Mouse (Mus musculus): ENCODE results near the gene Cnnm2. TPM values are rescaled to one million over a fixed set of nuclear protein-coding genes. Genes with fewer than 3 reads are reported as not detected.

Gene Cnnm2
- polyA plus RNA-seq, 1 experiment: 5.5 TPM

DNA sequence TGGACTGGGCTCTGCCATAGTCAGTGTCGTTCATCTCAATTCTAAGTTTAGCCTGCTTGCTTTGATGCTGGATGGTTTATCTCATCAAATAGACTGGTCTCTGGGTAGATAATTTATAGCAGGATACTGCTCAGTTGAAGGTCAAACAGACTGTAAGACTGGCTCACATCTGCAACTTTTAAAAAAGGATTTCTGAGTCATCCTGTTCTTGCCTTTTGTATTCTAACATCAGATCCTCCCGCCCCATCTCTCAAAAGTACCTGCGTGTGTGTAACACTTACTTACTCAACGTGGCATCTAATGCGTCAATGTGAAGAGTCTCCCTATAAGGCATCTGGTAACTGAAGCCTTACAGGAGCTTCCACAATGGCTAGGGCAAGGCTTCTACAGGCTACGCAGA, 159.2 kb downstream of the Cnnm2 start:
- no peak for DNase-seq (ENCODE audit: low read depth in 1 of 2, low spot score in 2 of 2)
- 87% methylated on average over 6 of the region's 6 CpGs for WGBS
- no peak overlapping the region for H3K4me3 ChIP-seq (ENCODE audit: extremely low read depth, insufficient read depth, insufficient read length)
- no peaks in the 10 kb centered on the region for H3K4me1 ChIP-seq (ENCODE audit: control insufficient read depth, insufficient read depth, insufficient read length)
- H3K27ac ChIP-seq (ENCODE audit: insufficient read depth, low read length): no peak overlapping the region
- no peaks in the 10 kb centered on the region for H3K27me3 ChIP-seq (ENCODE audit: control insufficient read depth, insufficient read depth, low read length)
- no peak for TF ChIP-seq CTCF (IDR thresholded peaks at IDR 0.05; ENCODE audit: extremely low read depth, insufficient read depth, insufficient read length, insufficient replicate concordance)
- no peak for TF ChIP-seq POLR2A (IDR thresholded peaks at IDR 0.05; ENCODE audit: low read depth, low read length)
- H3K36me3 ChIP-seq (ENCODE audit: control insufficient read depth, insufficient read depth, low read length): no peaks in the 10 kb centered on the region

DNA sequence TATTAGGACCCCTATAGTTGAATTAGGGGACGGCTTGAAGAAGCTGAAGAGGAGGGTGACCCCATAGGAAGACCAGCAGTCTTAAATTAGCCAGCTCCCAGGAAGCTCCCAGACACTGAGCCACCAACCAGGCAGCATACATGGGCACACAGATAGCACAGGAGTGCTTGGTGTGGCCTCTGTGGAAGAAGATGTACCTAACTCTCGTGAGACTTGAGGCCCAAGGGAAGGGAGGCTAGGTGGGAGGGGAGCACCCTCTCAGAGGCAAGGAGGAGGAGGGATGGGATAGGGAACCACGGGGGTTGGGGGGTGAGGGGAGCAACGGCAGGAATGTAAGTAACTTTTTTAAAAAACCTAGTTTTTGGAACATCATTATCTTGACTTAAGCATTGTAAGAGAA, 165.0 kb downstream of the Cnnm2 start:
- Histone ChIP-seq H3K27ac (ENCODE audit: insufficient read depth, low read length) (no peak overlapping the region), H3K27me3 (ENCODE audit: control insufficient read depth, insufficient read depth, low read length) (no peaks in the 10 kb centered on the region), H3K4me1 (ENCODE audit: control insufficient read depth, insufficient read depth, insufficient read length) (peaks cover 4% of the 10 kb centered on the region; the same call in 1 of the 2 replicates), H3K36me3 (ENCODE audit: control insufficient read depth, insufficient read depth, low read length) (no peaks in the 10 kb centered on the region), H3K4me3 (ENCODE audit: extremely low read depth, insufficient read depth, insufficient read length) (no peak overlapping the region)
- no peak for TF ChIP-seq POLR2A (IDR thresholded peaks at IDR 0.05; ENCODE audit: low read depth, low read length)
- whole genome bisulfite sequencing: 51% methylated on average over 4 of the region's 4 CpGs
- no peak for DNase-seq (ENCODE audit: low read depth in 1 of 2, low spot score in 2 of 2)

DNA sequence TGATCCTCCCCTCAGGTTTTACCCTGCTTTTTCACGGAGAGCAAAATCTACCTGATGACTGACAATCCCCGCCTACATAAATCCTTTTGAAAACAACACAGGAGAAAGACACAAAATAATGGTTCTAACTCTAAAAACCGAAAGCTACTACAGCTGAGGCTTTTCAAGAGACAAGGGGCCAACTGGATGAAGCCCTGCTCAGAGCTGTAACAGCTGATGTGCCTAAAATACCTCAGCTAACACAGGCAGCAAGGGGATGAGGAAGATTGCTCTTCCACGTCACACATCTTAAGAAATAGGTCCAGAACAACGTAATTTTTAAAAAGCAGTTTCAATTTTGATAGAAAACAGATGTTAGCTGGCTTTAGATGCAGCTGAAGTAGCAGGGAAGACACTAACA, 165.6 kb downstream of the Cnnm2 start:
- H3K27ac ChIP-seq (ENCODE audit: insufficient read depth, low read length): no peak overlapping the region
- no peak for DNase-seq (ENCODE audit: low read depth in 1 of 2, low spot score in 2 of 2)
- H3K4me1 ChIP-seq (ENCODE audit: control insufficient read depth, insufficient read depth, insufficient read length): peaks cover 4% of the 10 kb centered on the region; the same call in 1 of the 2 replicates
- H3K27me3 ChIP-seq (ENCODE audit: control insufficient read depth, insufficient read depth, low read length): no peaks in the 10 kb centered on the region
- TF ChIP-seq CTCF (IDR thresholded peaks at IDR 0.05; ENCODE audit: extremely low read depth, insufficient read depth, insufficient read length, insufficient replicate concordance): no peak
- TF ChIP-seq POLR2A (IDR thresholded peaks at IDR 0.05; ENCODE audit: low read depth, low read length): no peak
- no peaks in the 10 kb centered on the region for H3K36me3 ChIP-seq (ENCODE audit: control insufficient read depth, insufficient read depth, low read length)
- H3K4me3 ChIP-seq (ENCODE audit: extremely low read depth, insufficient read depth, insufficient read length): no peak overlapping the region
- WGBS: 29% methylated on average over 5 of the region's 5 CpGs

GRCm38 (mm10) chr19:46928136-46928535, 166.7 kb downstream of the Cnnm2 start:
- peaks cover 4% of the 10 kb centered on the region; the same call in 1 of the 2 replicates for H3K4me1 ChIP-seq (ENCODE audit: control insufficient read depth, insufficient read depth, insufficient read length)
- H3K27ac ChIP-seq (ENCODE audit: insufficient read depth, low read length): no peak overlapping the region
- 71% methylated on average over 4 of the region's 4 CpGs for whole genome bisulfite sequencing
- no peak overlapping the region for H3K4me3 ChIP-seq (ENCODE audit: extremely low read depth, insufficient read depth, insufficient read length)
- DNase-seq (ENCODE audit: low read depth in 1 of 2, low spot score in 2 of 2): no peak
- no peak for TF ChIP-seq CTCF (IDR thresholded peaks at IDR 0.05; ENCODE audit: extremely low read depth, insufficient read depth, insufficient read length, insufficient replicate concordance)
- no peak for TF ChIP-seq POLR2A (IDR thresholded peaks at IDR 0.05; ENCODE audit: low read depth, low read length)
- no peaks in the 10 kb centered on the region for H3K36me3 ChIP-seq (ENCODE audit: control insufficient read depth, insufficient read depth, low read length)
- no peaks in the 10 kb centered on the region for H3K27me3 ChIP-seq (ENCODE audit: control insufficient read depth, insufficient read depth, low read length)

- Histone ChIP-seq H3K27me3 (ENCODE audit: control insufficient read depth, insufficient read depth, low read length) (no peaks in the 10 kb centered on the region), H3K36me3 (ENCODE audit: control insufficient read depth, insufficient read depth, low read length) (no peaks in the 10 kb centered on the region), H3K27ac (ENCODE audit: insufficient read depth, low read length) (no peak overlapping the region), H3K4me1 (ENCODE audit: control insufficient read depth, insufficient read depth, insufficient read length) (peaks cover 4% of the 10 kb centered on the region; the same call in 1 of the 2 replicates), H3K4me3 (ENCODE audit: extremely low read depth, insufficient read depth, insufficient read length) (no peak overlapping the region)
- WGBS: 28% methylated on average over 6 of the region's 6 CpGs
- DNase-seq (ENCODE audit: low read depth in 1 of 2, low spot score in 2 of 2): peak in 1 of 2 experiments; percentile 5
- TF ChIP-seq CTCF (IDR thresholded peaks at IDR 0.05; ENCODE audit: extremely low read depth, insufficient read depth, insufficient read length, insufficient replicate concordance) (no peak), POLR2A (IDR thresholded peaks at IDR 0.05; ENCODE audit: low read depth, low read length) (no peak)
Measured at GRCm38 (mm10) chr19:46929044-46929587, 167.7 kb downstream of the Cnnm2 start.

Other genes with a start within 250 kb of the Cnnm2 start
- 5.5 and 6.8 TPM in 2 replicates for gene Arl3, start 188.4 kb upstream of the Cnnm2 start, polyA plus RNA-seq (2012; rRNA removed)
- 3.2 and 4.1 TPM in 2 replicates for gene Sfxn2, start 188.2 kb upstream of the Cnnm2 start, polyA plus RNA-seq (2012; rRNA removed)
- 37.3 and 42.3 TPM in 2 replicates for gene Wbp1l, start 162.5 kb upstream of the Cnnm2 start, polyA plus RNA-seq (2012; rRNA removed)
- 0.12 and 0.14 TPM in 2 replicates for gene Cyp17a1, start 88.4 kb upstream of the Cnnm2 start, polyA plus RNA-seq (2012; rRNA removed)
- 2.3 and 2.4 TPM in 2 replicates for gene Borcs7, start 71.7 kb upstream of the Cnnm2 start, polyA plus RNA-seq (2012; rRNA removed)
- 5.6 and 6.0 TPM in 2 replicates for gene As3mt, start 54.1 kb upstream of the Cnnm2 start, polyA plus RNA-seq (2012; rRNA removed)

All from spleen, adult 2 months (tissue).